Mouse (Mus musculus): ENCODE measurements around the gene Hrh2.

The Hrh2 gene

DNA sequence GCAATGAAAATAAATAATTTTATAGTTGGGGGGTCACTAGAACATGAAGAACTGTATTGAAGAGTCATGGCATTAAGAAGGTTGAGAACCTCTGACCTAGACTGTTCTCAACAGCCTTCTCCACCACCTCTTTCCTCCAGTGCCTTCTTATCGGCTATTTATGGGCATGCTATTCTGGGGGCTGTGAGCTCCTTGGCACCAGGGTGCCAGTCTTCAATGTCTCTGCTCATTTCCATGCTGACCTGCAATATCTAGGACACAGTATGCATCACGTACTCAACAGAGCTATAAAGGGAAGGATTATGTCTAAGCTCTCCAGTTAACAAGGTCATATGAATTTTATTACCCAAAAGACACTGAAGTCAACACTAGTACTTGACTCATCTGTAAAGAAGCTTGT is 14.6 kb upstream of the Hrh2 start:
- DNase-seq = no peak

DNA sequence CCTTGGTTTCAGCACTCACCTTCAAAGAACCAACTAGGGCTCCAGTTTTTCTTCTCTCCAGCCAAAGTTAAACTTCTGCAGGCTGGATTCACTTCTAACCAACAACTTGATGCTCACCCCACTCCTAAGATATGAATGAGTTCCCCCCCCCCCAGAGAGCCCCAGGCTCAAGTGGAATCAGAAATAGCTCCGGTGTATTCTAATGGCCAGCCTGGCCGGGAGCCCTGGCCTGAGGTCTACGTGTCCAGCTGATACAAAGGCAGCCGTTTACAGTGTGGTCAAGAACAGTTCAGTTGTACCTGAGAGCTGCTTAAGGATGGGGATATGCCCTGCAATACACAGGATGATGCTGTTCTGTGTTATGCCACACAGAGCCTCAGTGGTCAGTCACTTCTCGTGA is 13.3 kb upstream of the Hrh2 start:
- DNase-seq = no peak

DNA sequence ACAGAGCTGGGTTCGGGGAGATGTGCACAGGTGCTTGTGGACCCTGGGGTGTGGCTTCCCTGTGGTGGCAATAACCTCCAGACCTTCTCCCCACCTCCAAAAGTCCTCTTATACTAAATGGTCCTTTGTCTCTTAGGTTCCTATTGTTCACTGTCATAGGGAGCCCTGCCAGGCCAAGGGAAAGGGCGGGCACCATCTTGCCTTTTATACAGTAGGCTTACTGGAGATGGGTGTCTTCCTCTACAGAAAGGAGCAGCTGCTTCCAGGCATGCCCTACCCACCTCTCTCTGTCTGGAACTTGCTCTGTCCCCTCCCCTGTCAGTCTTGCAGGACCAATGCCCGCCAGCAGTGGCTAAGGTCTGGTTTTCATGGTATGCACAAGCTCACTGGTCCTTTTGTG is 12.0 kb upstream of the Hrh2 start:
- DNase-seq = no peak

- DNase-seq = no peak
These were observed 11.5 kb upstream of the Hrh2 start for GRCm38 (mm10) chr13:54180461-54180860.

- no peak for DNase-seq
These were observed 10.6 kb upstream of the Hrh2 start for GRCm38 (mm10) chr13:54181318-54181717.

DNA sequence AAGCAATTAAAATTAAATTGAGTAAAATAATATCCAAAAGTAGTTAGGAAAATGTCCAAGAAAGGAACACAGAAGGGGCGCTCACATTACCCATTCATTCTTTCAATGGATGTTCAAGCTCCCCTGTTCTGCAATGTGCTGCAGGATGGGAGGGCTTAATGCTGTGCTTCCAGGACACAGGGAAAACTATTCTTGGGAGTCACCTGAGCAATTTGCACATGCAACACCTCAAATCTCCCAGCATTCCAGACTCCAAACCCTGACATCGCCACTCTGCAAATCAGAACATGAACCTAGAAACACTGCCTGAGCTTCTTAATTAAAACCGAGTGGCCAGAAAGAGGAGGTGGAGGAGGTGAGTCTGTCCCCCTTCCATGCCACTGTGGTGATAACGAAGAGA is 10.0 kb upstream of the Hrh2 start:
- no peak for DNase-seq

DNA sequence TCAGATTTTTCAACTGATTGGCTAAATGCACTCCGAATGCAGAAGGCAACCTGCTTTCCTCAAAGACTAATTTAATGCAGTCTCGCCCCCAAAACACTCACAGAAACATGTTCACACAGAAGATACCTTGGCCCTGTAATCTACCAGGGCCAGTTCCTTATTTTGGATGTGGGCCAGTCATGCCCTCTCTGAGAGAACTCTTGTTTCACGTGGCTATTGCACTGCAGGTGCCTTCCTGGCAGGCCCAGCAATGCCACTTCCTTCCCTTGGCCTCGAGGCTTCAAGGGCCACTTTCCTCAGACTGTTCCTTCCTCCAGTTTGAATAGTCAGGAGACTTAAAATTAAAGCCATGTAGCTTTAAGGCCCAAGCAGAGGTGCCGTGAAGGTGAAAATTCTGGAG is 5.5 kb upstream of the Hrh2 start:
- DNase-seq = no peak

DNA sequence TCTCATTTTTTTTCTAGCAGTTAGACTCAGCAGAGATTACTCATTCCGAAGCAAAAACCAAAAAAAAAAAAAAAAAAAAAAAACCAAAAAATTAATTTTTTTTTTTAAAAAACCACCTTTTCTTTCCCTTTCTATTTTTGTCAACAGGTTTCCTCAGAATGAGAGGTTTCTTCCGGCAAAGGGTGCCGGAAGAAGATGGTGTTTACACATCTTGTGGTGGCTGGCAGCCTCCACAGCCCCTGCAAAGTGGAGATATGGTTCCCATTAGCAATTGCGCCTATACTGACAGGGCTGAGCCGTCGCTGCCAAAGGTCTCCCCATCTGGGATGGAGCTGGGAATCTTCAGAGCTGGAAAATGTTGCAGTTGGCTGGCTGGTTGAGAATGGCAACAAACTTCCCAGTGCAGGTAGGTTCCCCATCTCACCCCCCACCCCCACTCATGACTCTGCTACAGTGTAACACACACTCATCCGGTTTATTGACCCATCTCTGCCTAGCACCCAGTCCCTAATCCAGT is 3.7 kb upstream of the Hrh2 start:
- no peak for DNase-seq

- DNase-seq = peak; percentile 19
These were observed 2.0 kb upstream of the Hrh2 start for GRCm38 (mm10) chr13:54189896-54190295.

DNA sequence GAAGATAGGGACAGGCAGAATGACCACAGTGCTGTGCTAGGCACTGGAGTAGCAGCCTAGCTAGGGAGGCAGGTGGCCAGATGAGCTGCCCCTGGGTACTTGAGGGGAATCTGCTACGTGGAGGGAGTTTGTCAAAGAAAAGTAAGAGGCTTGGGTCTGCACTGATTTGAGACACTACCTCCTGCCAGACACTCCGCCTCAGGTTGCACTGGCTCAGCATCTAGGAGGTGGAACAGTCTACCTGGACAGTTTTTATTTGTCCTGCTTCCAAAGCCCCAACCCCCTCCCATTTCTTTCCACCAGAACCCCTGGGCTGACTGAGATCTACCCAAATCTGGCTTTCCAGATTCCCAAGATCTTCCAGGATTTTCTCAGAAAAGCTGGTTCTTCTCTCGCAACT is 748 bp upstream of the Hrh2 start:
- DNase-seq = no peak

GRCm38 (mm10) chr13:54193580-54193979 is 1.7 kb downstream of the Hrh2 start:
- DNase-seq = no peak

GRCm38 (mm10) chr13:54199000-54199399 is 7.1 kb downstream of the Hrh2 start:
- no peak for DNase-seq

GRCm38 (mm10) chr13:54202458-54202857 is 10.5 kb downstream of the Hrh2 start:
- no peak for DNase-seq

DNA sequence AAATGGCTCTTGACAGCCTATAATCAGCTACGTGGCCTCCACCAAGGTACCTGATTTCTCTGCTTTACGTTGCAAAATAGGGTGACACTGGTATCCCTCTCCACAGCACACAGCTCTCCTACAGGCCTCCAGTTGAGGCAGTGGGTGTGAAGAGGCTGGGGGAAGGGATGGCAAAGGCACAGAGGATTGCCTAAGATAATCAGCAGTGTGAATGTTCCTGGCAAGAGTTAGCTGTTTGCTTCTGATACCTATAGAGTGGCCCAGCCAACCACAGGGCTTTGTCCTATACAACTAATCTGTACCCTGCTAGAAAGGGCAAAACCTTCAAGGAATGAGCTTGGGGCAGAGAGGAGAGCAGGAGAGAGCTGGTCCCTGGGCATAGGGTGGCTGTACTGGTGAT is 11.5 kb downstream of the Hrh2 start:
- DNase-seq = no peak

DNA sequence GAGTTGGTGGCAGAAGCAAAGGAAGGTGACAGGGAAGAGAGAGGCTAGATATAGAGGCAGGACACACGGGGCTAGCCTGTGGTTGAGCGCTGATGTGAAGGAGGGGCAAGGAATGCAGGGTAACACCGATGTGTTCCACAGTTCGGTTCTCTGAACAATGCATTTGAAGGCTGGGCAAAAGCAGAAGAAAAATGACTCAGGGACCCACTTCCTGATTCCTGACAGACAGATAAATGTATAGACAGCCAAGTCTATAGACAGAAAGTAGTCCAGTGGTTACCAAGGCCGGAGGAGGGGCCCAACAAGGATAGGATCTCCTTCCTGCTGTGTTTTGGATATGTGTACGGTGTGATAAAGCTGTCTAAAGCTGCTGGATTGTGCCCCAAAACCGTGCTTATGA is 13.3 kb downstream of the Hrh2 start:
- DNase-seq = no peak

DNA sequence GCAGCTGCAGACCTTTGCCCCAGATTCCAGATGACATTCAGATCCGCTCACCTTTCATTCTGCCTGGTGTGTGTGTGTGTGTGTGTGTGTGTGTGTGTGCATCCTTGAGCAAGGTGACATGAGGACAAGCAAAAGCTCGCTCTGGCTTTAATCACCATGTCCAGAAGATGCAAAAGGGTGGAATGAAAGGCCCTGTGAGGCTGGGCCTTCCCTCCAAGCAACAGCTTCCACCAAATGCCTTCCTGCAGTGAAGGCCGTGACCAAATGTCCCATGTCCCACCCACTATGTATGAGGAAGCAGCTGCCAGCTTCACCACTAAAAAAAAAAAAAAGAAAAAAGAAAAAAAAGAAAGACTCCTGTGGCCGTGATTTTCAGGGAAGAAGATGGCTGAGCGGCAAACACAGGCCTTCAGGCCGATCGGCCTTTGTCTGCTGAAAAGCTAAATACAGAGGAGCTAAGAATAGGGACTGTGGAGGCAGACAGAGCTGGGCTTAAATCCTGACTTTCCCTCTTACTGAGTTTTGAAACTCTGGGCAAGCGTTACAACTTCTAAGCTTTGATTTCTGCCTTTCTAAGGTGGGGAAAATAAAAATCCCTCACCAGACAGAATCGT is 14.3 kb downstream of the Hrh2 start:
- no peak for DNase-seq

GRCm38 (mm10) chr13:54209476-54210253 is 17.7 kb downstream of the Hrh2 start:
- no peak for DNase-seq

DNA sequence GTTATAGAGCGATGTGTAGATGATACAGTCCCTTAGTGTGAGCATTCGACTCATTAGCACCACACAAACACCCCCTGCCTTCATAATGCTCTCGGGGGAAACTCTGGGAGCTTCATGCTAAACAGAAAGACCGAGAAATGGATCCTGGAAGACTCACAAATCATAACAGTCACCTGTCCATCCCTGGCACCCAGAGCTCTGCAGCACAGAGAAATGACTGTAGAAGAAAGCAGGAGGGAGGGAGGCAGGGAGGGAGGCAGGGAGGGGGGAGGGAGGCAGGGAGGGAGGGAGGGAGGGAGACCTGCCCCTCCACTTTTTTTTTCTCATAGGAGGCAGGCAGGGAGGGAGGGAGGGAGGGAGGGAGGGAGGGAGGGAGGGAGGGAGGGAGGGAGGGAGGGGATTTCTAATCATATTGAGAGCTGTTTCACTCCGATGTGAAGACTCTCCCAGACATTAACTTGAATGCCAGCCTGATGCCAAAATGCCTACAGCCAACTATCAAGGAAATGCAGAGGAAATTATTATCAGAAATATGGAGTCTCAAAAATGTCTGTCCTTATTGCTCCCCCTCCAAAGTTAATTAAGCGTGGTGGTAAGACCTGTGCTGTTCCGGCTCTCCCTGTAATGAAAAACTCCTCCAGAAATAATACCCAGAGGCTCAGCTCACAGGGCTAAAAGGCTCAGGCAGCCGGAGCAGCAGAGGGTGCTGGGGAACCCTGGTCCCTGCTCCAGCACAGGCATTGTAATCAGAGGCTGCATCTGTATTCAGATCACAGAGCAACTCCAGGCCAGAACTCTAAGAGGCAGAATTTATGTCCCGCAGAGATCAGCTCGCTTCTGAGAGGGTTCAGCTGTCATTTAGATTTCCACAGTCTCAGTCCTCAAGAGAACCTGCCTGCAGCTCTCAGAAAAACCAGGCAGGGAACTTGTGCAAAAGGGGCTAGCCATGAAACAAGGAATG is 19.9 kb downstream of the Hrh2 start:
- DNase-seq = peak; percentile 66

DNA sequence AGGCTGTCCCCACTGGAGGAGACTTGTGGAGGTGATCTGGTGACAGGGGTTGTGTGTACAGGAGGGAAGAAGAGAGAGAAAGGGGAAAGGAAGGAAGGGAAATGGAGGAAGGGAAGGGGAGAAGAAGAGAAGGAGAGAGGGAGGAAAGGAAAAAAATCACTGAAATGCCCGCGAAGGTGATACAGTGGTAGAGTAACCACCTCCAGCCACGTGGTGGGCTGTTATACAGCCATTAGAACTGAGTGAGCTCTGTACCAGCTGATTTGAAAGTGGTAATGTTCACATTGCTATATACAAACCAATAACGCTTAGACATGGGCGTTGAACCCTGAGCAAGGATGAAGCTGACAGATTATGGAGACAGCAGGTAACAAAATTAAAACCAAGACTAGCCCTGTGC is 20.6 kb downstream of the Hrh2 start:
- DNase-seq = no peak

DNA sequence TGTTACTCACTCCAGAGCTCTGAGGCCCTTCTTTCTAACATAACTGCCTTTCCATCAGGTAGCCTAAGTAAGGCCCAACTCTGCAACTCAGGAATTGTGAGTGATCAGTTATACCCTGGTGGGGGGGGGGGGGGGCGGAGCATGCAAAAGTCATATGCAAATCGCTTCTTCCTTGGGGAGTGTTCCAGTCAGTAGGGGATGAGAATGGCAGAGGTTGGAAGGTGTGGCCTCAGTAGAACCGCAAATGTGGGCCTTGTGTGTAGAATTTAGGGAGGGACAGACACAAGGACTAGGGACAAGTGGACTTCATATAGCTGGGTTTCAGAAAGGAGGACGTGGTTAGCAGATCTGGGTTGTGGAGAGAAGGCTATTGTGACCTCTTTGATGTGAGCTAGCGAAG is 23.3 kb downstream of the Hrh2 start:
- DNase-seq = no peak

- DNase-seq = no peak
These were observed 23.9 kb downstream of the Hrh2 start for GRCm38 (mm10) chr13:54215777-54216316.

GRCm38 (mm10) chr13:54218341-54218740 is 26.4 kb downstream of the Hrh2 start:
- DNase-seq = no peak

DNA sequence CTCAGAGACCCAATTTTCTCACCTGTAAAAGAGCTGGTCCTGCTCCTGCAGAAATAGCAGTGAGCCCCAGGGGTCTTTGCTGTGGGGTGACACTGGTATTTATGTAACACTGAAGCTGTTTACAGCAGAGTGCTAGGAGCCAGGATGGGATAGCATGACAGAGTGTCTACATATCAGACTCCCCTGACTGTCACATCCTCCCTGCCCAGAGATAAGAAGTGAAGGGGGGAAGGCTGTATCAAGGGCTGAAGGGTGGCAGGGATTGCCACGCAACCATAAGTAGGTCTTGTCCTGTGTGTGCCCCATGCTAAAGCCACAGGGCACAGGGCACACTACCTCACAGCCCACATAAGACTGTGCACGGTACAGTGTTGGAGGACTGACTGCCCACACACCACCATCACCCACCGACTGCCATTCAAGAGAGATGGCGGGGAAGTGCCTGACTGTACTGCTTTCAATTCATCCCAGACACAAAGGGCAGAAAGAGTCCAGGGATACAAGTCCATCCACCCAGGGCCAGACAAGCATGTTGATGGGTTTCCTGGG is 29.8 kb downstream of the Hrh2 start:
- DNase-seq = no peak

Measured in embryo, embryonic 11 days (tissue).